Mouse (Mus musculus) natural killer cell, adult 2 months (primary cell): ENCODE data around the gene Creb5.

ENCODE experiments used
- DNase-seq, 2 experiments: peaks; one replicate each; pipeline ENCODE4 v3.0.0; 2022; ENCODE audit warnings: low spot score in 2 of 2

Creb5 gene

DNA sequence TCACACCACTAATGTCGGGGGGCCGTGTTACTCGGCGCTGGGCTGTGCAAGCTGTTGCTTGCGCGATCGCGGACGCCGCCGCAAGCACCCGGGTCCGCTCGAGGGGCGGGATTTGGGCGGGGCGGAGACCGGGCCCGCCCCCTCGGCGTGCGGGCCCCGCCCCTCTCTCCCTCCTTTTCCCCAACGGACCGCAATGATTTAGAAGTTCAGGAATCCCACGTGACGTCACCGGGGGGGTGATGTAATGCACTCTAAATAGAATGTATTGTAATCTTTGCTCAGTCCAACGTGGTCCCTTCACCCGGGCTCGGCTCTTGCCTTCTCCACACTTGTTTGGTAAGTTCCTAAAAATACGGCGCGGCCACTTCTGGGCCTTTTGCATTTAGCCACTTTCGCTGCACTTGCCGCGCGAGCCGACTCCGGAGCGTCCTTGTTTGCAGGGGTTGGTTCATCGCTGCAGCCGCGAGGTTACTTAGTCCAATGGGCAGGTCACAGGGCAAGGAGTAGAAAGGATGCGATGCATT lies at the start of gene Creb5:
Creb5 (plus strand) TSS at position 233 of the 524 bp plus-strand sequence.
- peak; percentile 48 to 50 for DNase-seq

DNA sequence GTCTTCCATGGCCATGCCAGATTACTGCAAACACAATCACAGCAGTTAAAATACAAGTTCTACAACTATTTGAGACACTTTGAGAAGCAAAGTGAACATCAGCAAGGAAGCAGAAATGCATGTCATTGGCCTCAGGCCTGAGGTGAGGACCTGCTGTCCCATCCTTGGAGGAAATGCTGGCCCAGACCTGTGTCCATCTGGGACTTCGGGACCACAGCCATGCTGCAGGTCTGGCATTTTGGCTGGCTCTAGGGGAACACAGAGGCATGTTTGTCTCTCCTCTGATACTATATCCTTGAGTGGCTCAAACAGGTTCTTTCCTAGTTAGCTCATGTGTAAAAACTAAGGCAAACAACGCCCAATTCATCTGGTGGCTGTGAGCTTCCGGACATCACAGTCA lies 27.2 kb upstream of the Creb5 start:
- DNase-seq: no peak

DNA sequence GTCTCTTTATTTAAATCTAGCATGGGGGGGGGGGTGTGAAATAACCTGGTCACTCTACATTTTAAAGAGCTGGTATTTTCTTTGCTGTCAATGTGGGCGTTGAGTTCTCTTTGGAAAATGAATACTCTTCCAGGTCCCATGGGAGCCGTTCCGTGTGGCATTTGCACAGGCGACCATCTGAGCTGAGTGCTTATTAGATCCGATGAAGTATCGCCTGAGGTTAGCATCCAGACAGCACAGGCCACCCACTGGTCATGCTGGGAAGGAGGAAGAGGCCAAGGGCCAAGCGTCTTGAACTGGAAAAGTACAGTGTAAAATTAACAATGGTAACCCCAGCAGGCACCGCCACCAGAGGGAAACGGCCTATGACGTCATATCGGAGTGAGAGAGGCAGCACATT lies 24.7 kb upstream of the Creb5 start:
- no peak for DNase-seq

DNA sequence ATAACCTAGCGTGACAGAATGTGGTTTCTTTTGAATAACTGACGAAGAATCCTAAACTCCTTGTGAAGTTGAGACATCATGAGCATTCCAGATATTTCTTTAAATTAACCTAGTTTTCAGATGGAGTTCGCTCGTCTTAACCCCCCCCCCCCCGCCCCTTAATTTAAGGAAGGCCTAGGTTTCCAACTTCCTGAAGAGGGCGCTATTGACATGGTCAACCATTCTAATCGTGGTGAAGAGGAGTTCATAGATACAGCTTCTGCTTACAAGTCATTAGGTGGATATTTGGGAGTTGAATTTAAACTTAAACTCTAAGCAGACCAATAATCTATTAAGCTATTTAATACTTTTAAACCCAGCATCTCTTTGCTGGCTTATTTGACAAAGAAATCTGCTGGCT lies 20.0 kb upstream of the Creb5 start:
- DNase-seq: no peak

DNA sequence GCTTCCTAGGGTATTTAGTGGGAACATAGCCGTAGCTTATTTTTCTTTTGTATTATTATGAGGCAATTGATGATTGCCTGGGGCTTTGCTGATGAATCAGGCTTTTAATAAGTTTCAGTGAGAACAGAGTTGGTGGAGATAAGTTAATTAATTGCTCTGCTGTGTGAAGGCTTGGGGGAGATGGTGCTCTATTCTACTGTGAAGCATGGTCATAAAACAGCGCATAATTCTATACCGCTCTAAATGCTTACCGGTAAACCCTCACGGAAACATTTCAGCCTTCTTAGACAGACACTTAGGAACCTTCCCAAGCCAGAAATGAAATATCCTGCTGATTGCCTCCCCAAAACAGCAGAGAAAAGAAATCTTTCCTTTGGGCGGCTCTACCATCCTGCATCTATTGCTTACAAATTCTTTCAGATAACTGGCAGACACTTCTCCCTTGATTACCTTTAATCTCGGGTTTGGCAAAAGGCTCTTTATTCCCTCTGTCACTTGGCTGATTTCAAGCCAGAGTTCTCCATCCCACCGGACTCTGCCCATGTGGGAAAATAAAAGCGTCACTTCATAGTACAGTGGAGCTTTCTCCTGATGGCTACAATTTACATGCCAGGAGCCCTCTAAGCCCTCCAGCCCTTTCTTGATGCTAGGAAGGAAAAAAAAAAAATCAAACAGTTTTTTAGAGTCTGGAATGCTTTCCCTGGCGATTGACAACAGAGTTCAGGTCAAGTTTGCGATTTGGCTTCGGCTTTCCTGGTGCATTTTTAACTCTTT lies 19.2 kb upstream of the Creb5 start:
- DNase-seq: no peak

DNA sequence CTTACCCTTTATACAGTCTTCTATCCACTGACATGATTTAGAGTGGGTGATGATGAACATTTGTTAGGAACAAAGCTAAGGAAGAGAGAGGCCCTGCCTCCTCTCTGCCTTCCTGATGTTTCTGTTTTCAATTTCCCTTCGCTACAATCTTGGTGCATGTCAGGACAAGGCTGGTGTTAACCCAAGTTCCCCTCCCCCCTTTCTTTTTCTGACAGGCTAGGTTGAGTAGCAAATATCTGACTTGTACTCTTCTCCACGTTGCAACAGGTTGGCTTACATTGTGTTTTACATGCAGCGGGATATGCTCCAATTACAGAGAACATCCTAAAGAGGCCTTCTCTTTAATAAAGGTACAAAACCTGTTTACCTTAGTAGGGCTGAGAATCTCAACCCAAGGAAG lies 15.9 kb upstream of the Creb5 start:
- DNase-seq: no peak

DNA sequence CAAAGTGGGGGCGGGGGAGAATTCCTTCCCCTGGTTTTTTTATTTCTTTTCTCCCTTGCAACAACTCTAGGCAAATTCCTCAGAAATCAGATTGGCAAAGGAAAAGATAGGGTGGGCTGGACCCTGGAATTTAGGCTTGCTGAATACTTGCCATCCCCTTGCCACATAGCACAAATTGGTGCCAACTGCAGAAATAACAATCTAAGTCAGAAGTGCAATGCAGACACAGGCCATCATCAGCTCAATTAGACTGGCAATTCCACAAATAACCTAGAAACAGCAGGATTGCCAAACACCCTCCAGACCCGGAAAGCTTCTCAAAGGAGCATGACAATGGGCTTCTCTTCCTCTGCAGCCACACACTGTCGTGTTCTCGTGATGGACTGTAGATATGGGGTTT lies 15.4 kb upstream of the Creb5 start:
- DNase-seq: no peak

DNA sequence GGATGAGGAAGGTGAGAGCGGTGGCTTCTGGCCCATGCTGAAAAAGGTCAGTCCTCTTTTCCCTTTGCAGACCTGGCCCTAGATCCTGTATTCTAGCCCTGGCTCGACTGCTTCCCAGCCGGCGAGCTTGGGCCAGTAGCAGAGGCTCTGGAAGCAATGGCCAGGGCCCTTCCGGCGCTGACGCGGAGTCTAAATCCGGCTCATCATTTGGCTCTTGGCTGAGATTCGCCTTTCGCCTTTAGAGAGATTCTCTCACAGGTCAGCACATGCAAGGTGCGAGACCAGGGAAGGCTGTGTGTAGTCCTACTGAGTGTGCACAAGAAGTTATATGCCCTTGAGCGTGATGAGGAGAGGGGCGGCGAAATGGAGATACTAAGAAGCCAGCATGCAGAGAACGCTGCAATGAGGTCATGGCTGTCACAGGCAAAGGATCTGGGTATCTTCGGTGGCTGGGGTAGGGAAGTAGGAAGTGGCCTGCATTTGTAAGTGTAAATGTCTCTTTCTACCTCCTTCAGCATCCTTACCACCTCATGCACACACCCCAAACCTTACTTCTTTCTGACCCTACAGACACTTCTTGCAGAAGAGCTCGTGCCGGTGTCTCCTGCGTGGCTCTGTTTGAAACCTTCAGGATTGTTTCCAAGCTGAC lies 557 bp upstream of the Creb5 start:
- peak in 1 of 2 experiments; percentile 4 for DNase-seq

DNA sequence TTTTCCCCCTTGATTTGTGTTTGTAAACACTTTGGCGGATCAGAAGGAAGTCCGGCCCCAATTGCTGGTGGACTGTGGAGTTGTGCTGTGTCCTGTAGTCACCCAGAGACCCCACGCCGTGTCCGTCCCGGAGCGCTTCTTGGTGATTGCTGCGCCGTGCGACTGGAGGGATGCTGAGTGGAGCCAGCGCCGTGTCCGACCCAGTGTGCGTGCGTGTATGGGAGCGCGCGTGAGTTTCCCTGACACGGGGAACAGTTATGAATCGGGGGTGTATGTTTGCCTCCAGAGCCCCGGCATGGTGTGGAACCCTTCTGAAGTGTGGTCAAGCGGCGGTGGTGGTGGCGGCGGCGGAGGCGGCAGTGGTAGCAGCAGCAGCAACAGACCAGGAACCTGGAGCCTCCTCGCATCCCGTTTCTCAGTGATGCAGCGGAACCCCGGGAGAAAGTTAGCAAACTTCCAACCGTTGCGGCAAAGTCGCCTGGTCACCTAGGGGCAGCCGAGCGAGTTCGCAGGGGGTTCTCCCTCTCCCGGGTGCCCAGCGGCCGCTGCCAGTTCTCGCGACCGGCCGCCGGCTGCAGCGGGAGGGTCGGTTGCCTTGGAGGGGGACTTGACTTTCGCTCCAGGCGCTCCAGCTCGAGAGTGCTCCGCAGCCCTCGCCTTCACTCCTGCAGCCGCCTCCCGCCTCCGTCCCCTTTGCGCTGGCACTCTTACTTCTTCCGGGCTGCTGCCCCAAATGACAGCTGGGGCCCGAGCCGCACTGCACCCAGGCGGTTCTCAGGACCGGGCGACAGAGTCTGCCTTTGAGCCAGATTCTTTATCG lies 702 bp downstream of the Creb5 start:
- DNase-seq: peak; percentile 6

DNA sequence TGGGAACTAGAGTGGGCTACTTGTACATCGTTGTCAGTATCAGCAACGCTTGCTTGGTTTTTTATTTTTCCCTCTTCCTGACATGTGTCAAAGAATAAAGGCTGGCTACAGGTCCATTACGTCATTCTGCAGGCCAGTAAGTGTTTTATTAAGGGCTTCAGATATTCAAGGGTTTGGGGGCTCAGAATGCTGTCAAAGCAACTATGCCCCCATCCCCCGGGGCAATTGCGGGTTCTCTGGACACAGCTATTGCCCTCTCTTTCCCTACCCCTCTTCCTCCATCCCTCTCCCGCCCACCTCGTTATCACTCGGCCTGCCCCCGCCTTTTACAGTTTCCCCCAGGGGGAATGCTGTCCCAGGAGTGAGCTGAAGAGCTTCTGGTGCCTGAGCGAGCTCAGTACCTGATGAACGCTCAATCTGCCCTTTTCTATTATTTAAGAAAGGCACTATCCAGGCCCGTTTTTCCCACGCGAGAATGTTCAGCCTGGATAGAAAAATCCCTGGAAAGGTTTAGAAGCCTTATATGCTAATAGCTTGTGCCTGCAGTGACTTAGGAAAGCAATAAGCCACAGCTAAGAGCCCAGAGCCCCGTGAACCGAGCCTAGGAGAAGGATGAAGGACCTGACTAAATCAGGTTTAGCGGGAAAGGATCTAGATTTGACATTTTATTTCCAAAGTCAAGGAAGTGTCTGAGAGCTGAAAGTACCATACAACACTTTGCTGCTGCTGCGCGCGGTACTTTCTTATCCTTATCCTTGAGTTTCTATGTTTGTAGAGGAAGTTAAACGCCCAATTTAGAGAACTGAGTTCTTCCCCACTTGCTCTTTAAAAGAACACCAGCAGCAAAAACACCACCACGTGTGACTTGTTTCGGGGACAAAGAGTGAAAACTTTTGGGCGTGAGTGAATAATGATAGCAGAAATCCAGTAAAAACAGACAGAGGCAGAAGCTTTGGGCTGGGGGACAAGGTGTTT lies 1.8 kb downstream of the Creb5 start:
- no peak for DNase-seq

DNA sequence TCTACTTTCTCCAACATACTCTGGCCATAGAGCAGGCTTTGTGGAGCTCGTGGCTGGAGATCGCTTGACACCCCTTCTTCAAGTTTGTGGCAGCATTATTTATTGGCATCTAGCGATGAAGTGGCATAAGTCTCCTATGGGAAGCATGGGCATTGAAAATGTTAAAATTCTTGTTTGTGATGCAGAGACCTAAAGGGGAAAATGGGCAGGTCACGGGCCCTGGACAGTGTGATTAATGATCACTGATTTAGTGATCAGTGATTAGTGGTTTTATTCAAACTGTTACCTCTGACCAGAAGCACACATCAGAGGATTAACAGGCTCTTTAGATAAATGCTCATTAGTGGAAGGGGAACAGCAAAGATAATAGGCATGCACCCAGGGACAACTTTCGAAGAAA lies 2.6 kb downstream of the Creb5 start:
- DNase-seq: no peak

DNA sequence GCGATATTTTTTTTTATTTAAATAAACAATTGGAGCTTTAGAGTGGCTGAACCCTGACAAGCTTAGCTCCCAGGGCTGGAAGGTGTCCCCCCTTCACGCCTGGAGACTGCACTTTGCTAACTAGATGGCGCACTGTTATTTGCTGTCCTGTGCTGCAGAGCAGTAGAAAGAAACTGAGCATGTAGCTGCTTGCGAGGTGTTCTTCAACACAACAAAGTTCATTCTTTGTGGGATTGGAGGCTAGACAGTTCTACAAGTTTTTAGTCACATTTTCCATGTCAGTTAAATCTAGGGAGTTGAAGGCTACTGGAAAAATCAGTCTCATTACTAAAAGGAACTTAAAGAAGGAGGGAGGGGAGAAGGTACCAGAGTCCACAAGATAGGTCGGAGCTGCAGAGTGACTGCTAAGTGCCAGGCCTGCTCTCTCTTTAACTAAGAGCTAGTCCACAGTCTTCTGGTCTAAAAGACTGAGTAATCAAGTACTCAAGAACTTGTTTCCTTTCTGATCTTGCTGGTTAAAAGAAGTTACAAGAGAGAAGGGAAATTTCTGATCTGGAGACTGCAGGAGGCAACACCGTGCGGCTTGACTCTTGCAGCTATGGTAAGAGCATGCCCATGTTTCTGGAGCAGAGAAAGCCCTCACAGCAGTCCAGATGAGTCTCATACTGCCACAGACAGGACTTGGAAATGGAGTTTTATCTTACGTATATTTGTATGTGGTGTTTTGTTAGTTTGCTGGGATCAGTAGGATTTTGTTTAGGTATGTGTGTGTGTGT lies 3.3 kb downstream of the Creb5 start:
- DNase-seq: no peak

DNA sequence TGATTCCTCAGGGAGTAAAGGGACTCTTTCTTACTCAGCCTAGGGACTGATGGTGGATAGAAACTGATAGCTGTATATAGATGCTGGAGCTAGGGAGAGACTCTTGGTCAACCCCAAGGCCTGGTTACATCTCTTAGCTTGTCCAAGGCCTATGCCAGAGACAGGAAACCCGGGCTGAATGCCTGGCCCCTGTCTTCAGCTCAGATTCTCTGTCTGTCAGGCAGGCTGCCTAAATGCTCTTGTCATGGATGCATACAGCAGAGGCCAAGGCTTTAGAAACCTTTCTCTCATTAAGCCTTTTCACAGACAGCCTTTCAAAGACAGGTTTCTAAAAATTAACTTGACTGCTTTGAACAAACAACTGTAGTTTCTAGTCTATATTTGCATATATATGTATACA lies 5.9 kb downstream of the Creb5 start:
- DNase-seq: no peak

DNA sequence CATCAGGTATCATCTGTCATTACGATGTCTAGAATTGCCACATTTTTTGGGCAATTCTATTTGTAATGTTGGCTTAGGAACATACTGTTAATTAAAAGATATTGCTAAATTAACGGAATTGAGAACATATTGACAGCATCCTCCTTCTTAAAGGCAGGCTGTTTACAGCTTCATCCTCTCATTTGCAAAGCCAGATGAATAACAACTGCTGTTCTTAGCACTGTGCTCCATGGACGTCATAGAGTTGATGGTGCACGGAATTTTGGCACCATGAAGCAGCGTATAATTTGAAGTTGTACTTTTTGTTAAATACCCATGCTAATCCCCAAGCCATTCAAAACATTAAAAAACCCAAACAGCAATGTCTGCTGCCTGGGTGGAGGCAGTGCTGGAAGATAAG lies 10.8 kb downstream of the Creb5 start:
- DNase-seq: no peak

DNA sequence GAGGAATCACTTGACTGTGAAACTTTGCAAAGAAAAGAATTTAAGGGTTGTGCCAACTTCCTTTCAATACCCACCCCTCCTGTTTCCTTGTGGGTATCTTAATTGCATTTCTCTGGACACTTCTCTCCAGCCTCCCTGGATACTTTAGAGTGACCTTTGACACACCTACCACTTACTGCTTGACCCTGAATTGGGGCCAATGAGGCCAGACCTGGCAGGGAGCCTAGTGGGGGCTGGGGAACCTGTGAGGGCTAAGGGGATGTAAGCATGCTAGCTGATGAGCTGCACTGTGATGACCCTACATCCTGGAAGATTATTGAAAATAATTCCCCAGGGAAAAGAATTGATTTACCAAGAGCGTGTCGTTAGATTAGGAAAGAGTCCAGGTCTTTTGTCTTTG lies 17.1 kb downstream of the Creb5 start:
- DNase-seq: no peak

DNA sequence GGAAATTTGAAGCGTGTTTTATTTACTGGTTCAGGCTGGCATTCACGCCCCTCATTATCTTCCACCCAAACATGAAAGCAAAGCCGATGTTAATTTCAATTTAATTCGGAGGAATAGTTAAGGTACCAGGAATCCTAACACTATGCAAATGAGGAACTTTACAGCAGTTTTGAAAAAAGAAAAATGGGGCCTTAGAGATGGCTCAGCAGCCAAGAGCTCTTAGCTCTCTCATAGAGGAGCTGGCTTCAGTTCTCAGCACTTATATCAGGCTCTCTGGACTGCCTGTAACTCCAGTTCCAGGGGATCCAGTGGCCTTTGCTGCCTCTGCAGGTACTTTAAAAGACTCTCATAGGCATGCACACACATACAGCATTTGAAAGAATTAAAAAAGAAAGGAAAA lies 19.1 kb downstream of the Creb5 start:
- DNase-seq: no peak

DNA sequence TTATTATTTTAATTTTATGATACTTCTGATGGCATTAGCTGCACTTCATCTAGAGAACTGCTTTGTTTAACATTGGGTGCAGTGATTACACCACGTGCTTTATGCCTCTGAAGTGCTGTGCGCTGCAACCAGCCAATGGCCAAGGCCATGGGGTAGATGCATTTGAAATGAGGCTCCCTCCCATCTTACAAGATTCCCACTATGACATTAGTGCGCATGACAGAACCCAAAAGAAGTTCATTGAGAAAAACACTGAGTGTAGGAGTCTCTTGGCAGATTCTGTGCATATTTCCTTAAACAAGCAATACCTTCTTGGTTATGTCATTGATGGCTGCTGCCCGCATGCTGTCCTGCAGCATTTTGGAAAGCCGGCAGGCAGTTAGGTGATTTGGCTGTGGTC lies 19.6 kb downstream of the Creb5 start:
- no peak for DNase-seq

DNA sequence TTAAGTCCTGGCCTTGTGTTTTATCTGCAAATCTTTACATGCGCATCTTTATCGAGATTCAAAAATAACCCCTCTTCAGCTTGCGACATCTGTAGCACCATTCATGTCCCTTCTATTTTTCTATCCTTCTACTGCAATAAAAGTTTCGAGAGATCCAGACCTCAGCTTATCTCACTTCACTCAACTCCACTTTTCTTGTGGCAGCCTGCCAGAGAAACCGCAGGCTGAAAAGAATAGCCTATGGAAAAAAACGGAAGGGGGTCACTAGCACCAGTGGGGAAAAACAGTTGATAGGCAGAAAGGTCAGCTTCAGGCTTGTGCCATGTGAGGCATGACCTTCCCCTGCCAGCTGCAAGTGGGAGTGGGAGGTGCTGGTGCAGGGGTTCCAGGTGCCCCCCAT lies 21.6 kb downstream of the Creb5 start:
- DNase-seq: no peak

DNA sequence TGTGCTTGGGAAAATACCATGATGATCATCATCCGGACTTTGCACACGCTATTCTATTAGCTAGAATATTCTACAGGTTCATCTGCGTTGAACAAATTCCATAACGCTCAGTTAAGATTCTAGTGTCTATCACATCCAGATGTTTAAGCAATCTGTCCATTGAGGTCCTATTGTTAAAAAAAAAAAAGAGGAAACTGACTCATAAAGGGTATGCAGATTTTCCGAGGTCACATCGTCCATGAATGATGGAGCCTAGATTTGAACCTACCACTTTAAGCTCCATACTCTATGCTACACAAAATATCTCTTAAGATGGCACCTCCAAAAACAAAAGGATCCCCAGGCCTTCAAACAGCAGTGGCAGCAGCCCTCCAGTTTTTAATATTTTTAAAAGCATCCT lies 26.5 kb downstream of the Creb5 start:
- no peak for DNase-seq

DNA sequence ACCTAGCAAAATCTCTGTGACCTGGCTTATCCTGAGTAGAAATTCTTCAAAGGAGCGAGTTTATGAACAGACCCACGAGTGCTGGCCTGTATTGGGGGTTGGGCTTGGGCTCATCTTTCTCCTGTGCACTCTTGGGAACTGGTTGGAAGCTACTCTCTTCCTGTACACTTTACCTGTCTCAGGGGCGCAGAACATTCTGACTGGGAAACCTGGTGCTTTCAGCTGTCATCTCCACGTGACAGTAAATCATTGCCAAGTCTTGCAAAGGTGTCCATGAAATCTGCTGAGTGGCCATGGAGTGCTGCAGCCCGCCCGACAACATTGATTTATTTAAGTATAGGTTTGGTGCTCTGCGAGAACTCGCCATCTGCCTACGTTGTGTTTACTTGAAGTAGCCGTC lies 27.1 kb downstream of the Creb5 start:
- DNase-seq: no peak
